Mouse (Mus musculus) midbrain, embryonic 14.5 days (tissue): ENCODE data around the gene Shisa9. TPM values are rescaled to one million over a fixed set of nuclear protein-coding genes. Genes with fewer than 3 reads are reported as not detected.
A peak's percentile ranks its signal among the peaks of the same experiment; 100 is the strongest.

Source experiments
- ATAC-seq: fragments of 200-750 bp; cut with Nextera tagmentation; 2 replicates; pipeline ENCODE4 v1.8.0; 2017; ENCODE audit warnings: moderate number of reproducible peaks, moderate library complexity; ENCODE audit not compliant: low FRiP score, low TSS enrichment
- DNase-seq: peaks from one replicate; pipeline ENCODE4 v3.0.0-alpha.2; 2015
- H3K27ac ChIP-seq: fragments of 300-500 bp; sonication (generic); replicated peaks from 2 replicates; pipeline ENCODE4 v1.5.1; 2014; ENCODE audit warnings: mild to moderate bottlenecking, low read depth, low read length, moderate library complexity
- H3K27me3 ChIP-seq: fragments of 300-500 bp; sonication (generic); 2 replicates; pipeline ENCODE4 v1.6.1; 2014; ENCODE audit warnings: low read length, control low read depth, mixed read lengths; ENCODE audit not compliant: control insufficient read depth, insufficient read depth
- H3K36me3 ChIP-seq: fragments of 300-500 bp; sonication (generic); 2 replicates; pipeline ENCODE4 v1.6.1; 2014; ENCODE audit warnings: low read length, control low read depth; ENCODE audit not compliant: control insufficient read depth, insufficient read depth
- H3K4me1 ChIP-seq: fragments of 300-500 bp; sonication (generic); 2 replicates; pipeline ENCODE4 v1.6.1; 2014; ENCODE audit warnings: mild to moderate bottlenecking, antibody characterized with exemption, low read length, control low read depth; ENCODE audit not compliant: control insufficient read depth, insufficient read depth
- H3K4me2 ChIP-seq: fragments of 300-500 bp; sonication (generic); 2 replicates; pipeline ENCODE4 v1.6.1; 2014; ENCODE audit warnings: mild to moderate bottlenecking, low read length, moderate library complexity
- H3K4me3 ChIP-seq: fragments of 300-500 bp; sonication (generic); replicated peaks from 2 replicates; pipeline ENCODE4 v1.5.1; 2014; ENCODE audit warnings: low read depth, low read length
- H3K9ac ChIP-seq: fragments of 300-500 bp; sonication (generic); replicated peaks from 2 replicates; pipeline ENCODE4 v1.6.1; 2014; ENCODE audit warnings: mild to moderate bottlenecking, low read length, moderate library complexity
- H3K9me3 ChIP-seq: fragments of 300-500 bp; sonication (generic); 2 replicates; pipeline ENCODE4 v1.6.1; 2016; ENCODE audit warnings: low read length, control low read depth, mixed read lengths; ENCODE audit not compliant: control insufficient read depth
- WGBS: fragments of 180-500 bp; shearing (Covaris S2); extraction: QIAGEN DNeasy Blood & Tissue Kit; methylation state at CpG from one replicate; pipeline ENCODE4 v1.1.7; 2014; 5-methylcytosine and 5-hydroxymethylcytosine counted together
- polyA plus RNA-seq: library from polyadenylated mRNA; unstranded; fragments of >200 nt; fragmentation: Nextera tagmentation; extraction: Ambion mirVana; gene quantifications from 2 replicates; pipeline ENCODE4 v1.2.1, GENCODE M21; 2014

The Shisa9 gene
- polyA plus RNA-seq, 1 experiment from 2014 or later, result 11.3 TPM

DNA sequence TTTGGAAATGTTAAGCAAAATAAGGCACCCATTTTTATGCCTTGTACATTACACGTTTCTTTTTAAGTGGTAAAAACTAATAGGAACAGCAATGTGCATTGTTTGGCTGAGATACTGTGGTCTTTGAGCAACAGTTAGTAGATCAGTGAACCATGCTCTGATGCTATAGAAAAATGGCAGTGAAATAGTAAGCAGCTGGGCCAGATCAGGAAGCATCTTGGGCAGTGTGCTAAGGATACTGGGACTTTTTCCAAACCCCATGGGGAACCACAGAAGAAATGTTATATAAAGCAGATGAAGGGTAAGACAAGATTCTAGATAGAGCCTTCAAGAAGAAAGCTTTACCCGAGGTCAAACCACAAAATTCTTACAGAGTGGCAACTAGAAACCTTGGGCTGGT is 205.8 kb downstream of the Shisa9 start:
- H3K4me3 ChIP-seq, result no peak overlapping the region
- DNase-seq, result no peak
- ATAC-seq, result no peak
- WGBS, result 84% methylated on average over 2 of the region's 2 CpGs
- no peak overlapping the region for H3K27ac ChIP-seq
- H3K9ac ChIP-seq, result no peak overlapping the region
- H3K9me3 ChIP-seq, result no peaks in the 10 kb centered on the region
- H3K36me3 ChIP-seq, result no peaks in the 10 kb centered on the region
- no peaks in the 10 kb centered on the region for H3K27me3 ChIP-seq
- no peaks in the 10 kb centered on the region for H3K4me1 ChIP-seq
- no peak overlapping the region for H3K4me2 ChIP-seq

DNA sequence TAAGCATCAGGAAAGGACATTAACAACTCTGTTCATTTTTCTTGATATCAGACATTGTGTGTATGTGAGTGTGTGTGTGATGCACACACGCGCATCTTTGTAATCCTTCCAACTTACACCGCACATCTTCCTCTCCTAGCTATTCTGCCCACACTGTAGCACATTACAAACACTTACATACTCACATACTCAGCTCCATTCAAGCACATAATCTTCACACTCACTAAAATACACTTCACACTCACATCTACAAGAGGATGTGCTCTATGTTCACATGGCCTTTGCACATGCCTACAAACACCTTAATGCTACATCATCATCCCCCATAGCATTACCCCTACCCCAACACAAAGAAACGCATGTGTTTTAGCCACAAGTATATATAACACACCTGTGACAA is 212.9 kb downstream of the Shisa9 start:
- no peak for ATAC-seq
- DNase-seq, result no peak
- Histone ChIP-seq H3K9me3 (no peaks in the 10 kb centered on the region), H3K4me3 (no peak overlapping the region), H3K27me3 (no peaks in the 10 kb centered on the region), H3K4me2 (no peak overlapping the region), H3K36me3 (no peaks in the 10 kb centered on the region), H3K9ac (no peak overlapping the region), H3K4me1 (no peaks in the 10 kb centered on the region), H3K27ac (no peak overlapping the region)
- WGBS, result 97% methylated on average over 4 of the region's 4 CpGs

DNA sequence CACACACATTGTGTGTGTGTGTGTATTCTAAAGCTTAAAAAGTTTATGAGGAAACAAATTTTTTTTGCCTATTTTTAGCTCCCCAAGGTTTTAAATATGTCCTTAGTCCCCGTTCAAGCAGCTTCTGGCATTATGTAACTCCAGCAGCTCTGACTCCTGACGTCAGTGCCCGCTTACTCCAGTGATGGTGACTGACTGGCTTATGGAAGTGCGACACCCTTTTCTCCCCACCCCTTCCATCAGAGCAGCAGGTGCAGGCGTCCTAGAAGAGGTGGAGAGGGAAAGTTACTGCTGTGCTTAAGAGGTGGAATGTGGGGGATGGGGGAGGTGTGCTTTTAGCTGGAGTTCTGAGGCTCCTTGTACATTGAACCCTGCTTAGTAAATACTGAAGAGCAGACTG is 213.7 kb downstream of the Shisa9 start:
- Histone ChIP-seq H3K4me1 (no peaks in the 10 kb centered on the region), H3K4me3 (no peak overlapping the region), H3K9ac (no peak overlapping the region), H3K4me2 (no peak overlapping the region), H3K36me3 (no peaks in the 10 kb centered on the region), H3K27me3 (no peaks in the 10 kb centered on the region), H3K9me3 (no peaks in the 10 kb centered on the region), H3K27ac (no peak overlapping the region)
- DNase-seq (no peak), ATAC-seq (no peak)
- WGBS, result 60% methylated on average over 5 of the region's 5 CpGs

DNA sequence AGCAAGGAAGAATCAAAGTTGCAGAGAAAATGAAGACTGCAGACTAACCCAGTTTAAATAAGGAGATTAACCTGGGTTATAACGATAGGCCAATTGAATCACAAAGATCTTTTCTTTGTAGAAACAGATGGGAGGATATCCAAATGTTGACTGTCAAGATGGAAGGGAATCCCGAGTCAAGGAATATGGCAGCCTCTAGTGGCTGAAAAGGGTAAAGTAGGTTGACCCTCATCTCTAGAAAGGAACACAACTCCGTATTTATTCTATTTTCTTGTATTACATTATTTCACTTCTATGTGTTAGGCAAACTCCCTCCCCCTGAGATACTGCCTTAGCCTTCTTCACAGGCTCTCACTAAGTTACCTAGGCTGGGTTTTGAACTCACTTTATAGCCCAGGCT is 217.3 kb downstream of the Shisa9 start:
- no peaks in the 10 kb centered on the region for H3K4me1 ChIP-seq
- no peak for ATAC-seq
- H3K4me3 ChIP-seq, result no peak overlapping the region
- no peaks in the 10 kb centered on the region for H3K9me3 ChIP-seq
- no peak overlapping the region for H3K4me2 ChIP-seq
- H3K27me3 ChIP-seq, result no peaks in the 10 kb centered on the region
- H3K9ac ChIP-seq, result no peak overlapping the region
- WGBS, result 26% methylated on average over 3 of the region's 3 CpGs
- DNase-seq, result peak; percentile 75
- H3K27ac ChIP-seq, result no peak overlapping the region
- no peaks in the 10 kb centered on the region for H3K36me3 ChIP-seq

DNA sequence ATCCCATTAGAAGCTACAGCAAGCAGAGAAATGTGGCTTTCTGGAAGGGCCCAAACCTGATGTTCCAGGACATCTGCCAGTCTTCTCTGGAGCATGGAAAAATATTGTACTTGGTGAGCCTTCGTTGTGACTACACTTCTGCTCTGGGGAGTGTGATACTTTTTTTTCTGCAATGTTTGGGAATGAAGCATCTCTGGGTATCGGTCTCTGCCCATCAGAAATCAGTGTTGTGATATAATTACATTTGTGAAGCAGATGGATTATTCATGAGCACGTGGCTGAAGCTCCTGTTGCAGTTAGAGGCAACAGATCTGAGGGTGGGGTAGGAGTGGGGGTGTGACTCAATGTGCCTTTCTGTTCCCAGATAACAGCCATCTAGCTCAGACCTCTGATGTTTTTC is 218.2 kb downstream of the Shisa9 start:
- no peak for ATAC-seq
- no peak for DNase-seq

DNA sequence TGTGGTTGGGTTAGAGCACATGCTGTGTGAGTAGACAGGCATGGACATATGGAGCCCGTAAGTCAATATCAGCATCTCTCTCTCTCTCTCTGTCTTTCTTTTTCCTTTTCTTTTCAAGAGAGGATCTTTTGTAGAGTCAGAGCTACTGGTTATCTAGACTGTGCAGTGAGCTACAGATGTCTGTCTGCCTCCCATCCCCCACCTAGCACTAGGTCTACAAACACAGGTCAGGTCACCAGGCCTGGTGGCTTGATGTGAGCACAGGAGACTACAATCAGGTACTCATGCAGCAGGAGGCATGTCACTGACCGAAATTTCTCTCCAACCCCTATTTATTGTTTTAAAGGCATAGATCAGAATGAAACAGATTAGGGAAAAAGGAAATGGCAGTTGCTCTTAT is 219.1 kb downstream of the Shisa9 start:
- 81% methylated on average over 2 of the region's 2 CpGs for WGBS

More for the DNA sequence above, 218.2 kb downstream of the Shisa9 start:
- Histone ChIP-seq H3K36me3 (no peaks in the 10 kb centered on the region), H3K27ac (no peak overlapping the region), H3K9ac (no peak overlapping the region), H3K4me3 (no peak overlapping the region), H3K4me2 (no peak overlapping the region), H3K4me1 (no peaks in the 10 kb centered on the region), H3K27me3 (no peaks in the 10 kb centered on the region), H3K9me3 (no peaks in the 10 kb centered on the region)
- 65% methylated on average over 3 of the region's 3 CpGs for WGBS

DNA sequence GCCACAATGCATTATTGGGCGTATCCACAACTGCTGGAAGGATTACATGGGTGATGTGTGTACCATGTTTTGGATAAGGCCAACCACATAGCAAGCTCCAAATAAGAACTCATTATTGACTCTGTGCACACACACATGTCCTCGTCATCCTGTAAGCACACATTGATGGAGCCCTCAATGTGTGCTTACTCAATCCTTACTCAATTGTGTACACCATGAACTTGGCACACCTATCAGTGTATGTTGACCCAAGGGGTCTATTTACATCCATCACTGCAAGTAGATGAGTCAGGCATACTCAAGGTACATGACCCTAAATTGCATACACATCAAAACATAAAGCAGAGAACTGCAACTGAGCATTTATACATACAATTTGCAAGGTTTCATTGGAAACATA is 220.5 kb downstream of the Shisa9 start:
- no peaks in the 10 kb centered on the region for H3K27me3 ChIP-seq
- no peak overlapping the region for H3K27ac ChIP-seq
- 89% methylated on average over 2 of the region's 2 CpGs for WGBS
- no peaks in the 10 kb centered on the region for H3K4me1 ChIP-seq
- H3K4me3 ChIP-seq, result no peak overlapping the region
- H3K9ac ChIP-seq, result no peak overlapping the region
- no peaks in the 10 kb centered on the region for H3K9me3 ChIP-seq
- H3K36me3 ChIP-seq, result no peaks in the 10 kb centered on the region
- DNase-seq (no peak), ATAC-seq (no peak)
- H3K4me2 ChIP-seq, result no peak overlapping the region

More for the DNA sequence above, 219.1 kb downstream of the Shisa9 start:
- no peak for DNase-seq
- ATAC-seq, result no peak
- no peak overlapping the region for H3K4me2 ChIP-seq
- H3K4me1 ChIP-seq, result no peaks in the 10 kb centered on the region
- no peak overlapping the region for H3K27ac ChIP-seq
- no peak overlapping the region for H3K4me3 ChIP-seq
- no peaks in the 10 kb centered on the region for H3K9me3 ChIP-seq
- no peaks in the 10 kb centered on the region for H3K36me3 ChIP-seq
- H3K9ac ChIP-seq, result no peak overlapping the region
- no peaks in the 10 kb centered on the region for H3K27me3 ChIP-seq

DNA sequence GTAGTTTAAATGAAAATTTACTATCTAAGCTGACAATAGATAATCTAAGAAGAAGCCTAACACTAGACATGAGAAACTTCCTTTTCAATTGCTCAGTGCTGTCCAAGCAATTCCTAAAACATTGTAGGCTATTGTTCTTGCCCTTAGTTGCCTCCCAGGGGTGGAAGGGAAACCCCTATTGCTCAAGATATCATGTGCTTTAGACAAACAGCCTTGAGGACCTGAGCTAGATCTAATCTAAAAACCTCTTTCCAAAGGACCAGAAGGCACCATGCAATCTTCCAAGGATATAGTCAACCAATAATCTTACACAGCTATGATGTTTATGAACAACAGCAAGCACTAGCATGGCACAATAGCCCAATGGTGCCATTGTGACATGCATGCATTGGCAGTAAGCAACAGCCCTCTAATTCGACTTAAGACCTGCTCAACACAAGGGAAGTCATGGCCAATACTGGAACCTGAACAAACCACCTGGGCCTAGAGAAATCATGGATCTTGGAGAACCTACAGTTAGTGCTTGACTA is 222.6 kb downstream of the Shisa9 start:
- H3K4me2 ChIP-seq, result no peak overlapping the region
- no peak overlapping the region for H3K27ac ChIP-seq
- 72% methylated on average over 1 of the region's 1 CpGs for WGBS

DNA sequence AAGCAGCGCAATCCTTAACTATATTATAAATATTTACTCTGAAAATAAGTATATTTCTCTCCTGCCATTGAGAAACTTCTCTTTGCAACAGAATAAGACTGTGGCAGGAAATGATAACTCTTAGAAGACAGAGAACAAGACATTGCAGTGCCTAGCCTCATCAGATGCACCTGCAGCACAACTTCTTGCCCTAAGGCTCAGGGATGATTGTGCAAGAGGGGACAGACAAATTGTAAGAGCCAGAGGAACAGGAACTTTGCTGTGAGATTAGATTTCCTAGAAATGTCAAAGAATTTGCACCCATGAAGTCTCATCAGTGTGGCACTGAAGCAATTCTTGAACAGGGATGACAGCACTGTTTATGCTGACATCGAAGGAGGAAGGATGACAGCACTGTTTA is 223.0 kb downstream of the Shisa9 start:
- Histone ChIP-seq H3K27me3 (no peaks in the 10 kb centered on the region), H3K36me3 (no peaks in the 10 kb centered on the region), H3K9me3 (no peaks in the 10 kb centered on the region), H3K4me3 (no peak overlapping the region), H3K4me2 (no peak overlapping the region), H3K4me1 (no peaks in the 10 kb centered on the region), H3K9ac (no peak overlapping the region), H3K27ac (no peak overlapping the region)
- ATAC-seq, result no peak
- DNase-seq, result no peak
- WGBS, result 92% methylated on average over 2 of the region's 2 CpGs

More for the DNA sequence above, 222.6 kb downstream of the Shisa9 start:
- ATAC-seq (no peak), DNase-seq (no peak)
- Histone ChIP-seq H3K4me1 (no peaks in the 10 kb centered on the region), H3K36me3 (no peaks in the 10 kb centered on the region), H3K9me3 (no peaks in the 10 kb centered on the region), H3K9ac (no peak overlapping the region), H3K27me3 (no peaks in the 10 kb centered on the region), H3K4me3 (no peak overlapping the region)
